Mouse (Mus musculus) gastrocnemius, postnatal 4 days (tissue): ENCODE results near the gene Clta. TPM values are rescaled to one million over a fixed set of nuclear protein-coding genes. Genes with fewer than 3 reads are reported as not detected.

Experiments
- DNase-seq, 2 experiments: peaks; one replicate each; pipeline ENCODE4 v3.0.0; 2021 to 2022; ENCODE audit warnings: low spot score in 2 of 2, mixed read lengths in 2 of 2
- total RNA-seq, 2 experiments: library from RNA; stranded (reverse); gene quantifications; 2 replicates each; pipeline ENCODE4 v1.2.3; 2021

Clta gene
- total RNA-seq, 2 experiments from 2014 or later: 158 to 176 TPM

- no peak for DNase-seq
These were observed 65.2 kb downstream of the Clta start for GRCm38 (mm10) chr4:44069411-44069810.

GRCm38 (mm10) chr4:44070641-44071040 lies 66.4 kb downstream of the Clta start:
- no peak for DNase-seq

GRCm38 (mm10) chr4:44071741-44072145 lies 67.5 kb downstream of the Clta start:
- DNase-seq: no peak

- peak; percentile 79 to 92 for DNase-seq
These were observed 68.1 kb downstream of the Clta start for GRCm38 (mm10) chr4:44072146-44072872.

GRCm38 (mm10) chr4:44072873-44073441 lies 68.7 kb downstream of the Clta start:
- DNase-seq: no peak

GRCm38 (mm10) chr4:44073799-44074198 lies 69.5 kb downstream of the Clta start:
- DNase-seq: no peak

- DNase-seq: no peak
These were observed 70.2 kb downstream of the Clta start for GRCm38 (mm10) chr4:44074422-44074821.

GRCm38 (mm10) chr4:44078358-44078933 lies 74.2 kb downstream of the Clta start:
- DNase-seq: no peak

Other genes starting within 250 kb of the Clta start
- not detected for gene Olfr159, start 233.4 kb upstream of the Clta start, total RNA-seq
- not detected for gene Olfr156, start 180.6 kb upstream of the Clta start, total RNA-seq
- not detected for gene Olfr157, start 164.3 kb upstream of the Clta start, total RNA-seq
- not detected for gene Olfr155, start 152.9 kb upstream of the Clta start, total RNA-seq
- gene Reck, start 128.9 kb upstream of the Clta start, total RNA-seq: 10 to 100 TPM; 25.7 to 26.2 TPM
- gene Glipr2, start 47.1 kb upstream of the Clta start, total RNA-seq: 10 to 100 TPM; 44.4 to 44.5 TPM
- under 1 TPM; 0.26 to 0.32 TPM for gene Ccin, start 21.0 kb upstream of the Clta start, total RNA-seq
- 10 to 100 TPM; 23.6 to 31.2 TPM for gene Gne, start 79.7 kb downstream of the Clta start, total RNA-seq
- gene Rnf38, start 229.3 kb downstream of the Clta start, total RNA-seq: 10 to 100 TPM; 34.0 to 37.1 TPM